Mouse (Mus musculus): Measurements from ENCODE around the gene Pilra. TPM values are rescaled to one million over a fixed set of nuclear protein-coding genes. Genes with fewer than 3 reads are reported as not detected.

Pilra gene
- polyA plus RNA-seq, 1 experiment, result 0.41 TPM

GRCm38 (mm10) chr5:137786109-137786942 lies 49.8 kb downstream of the Pilra start:
- under 1% methylated on average over 79 of the region's 79 CpGs for WGBS
- DNase-seq, result peak; percentile 99
- peak overlapping the region; percentile 97 for H3K27ac ChIP-seq (ENCODE audit: insufficient read depth, low read length)
- peaks cover 16% of the 10 kb centered on the region for H3K4me1 ChIP-seq (ENCODE audit: control insufficient read depth, insufficient read depth, low read length)
- H3K27me3 ChIP-seq (ENCODE audit: control insufficient read depth, insufficient read depth, low read length), result no peaks in the 10 kb centered on the region
- TF ChIP-seq CTCF (IDR thresholded peaks at IDR 0.05; ENCODE audit: borderline replicate concordance, insufficient read depth, low read depth, low read length) (no peak), POLR2A (IDR thresholded peaks at IDR 0.05; ENCODE audit: borderline replicate concordance, insufficient read depth, low read length) (peak; percentile 76)
- peak overlapping the region; percentile 92 for H3K4me3 ChIP-seq (replicated peaks; ENCODE audit: insufficient read depth, low read depth, low read length)

DNA sequence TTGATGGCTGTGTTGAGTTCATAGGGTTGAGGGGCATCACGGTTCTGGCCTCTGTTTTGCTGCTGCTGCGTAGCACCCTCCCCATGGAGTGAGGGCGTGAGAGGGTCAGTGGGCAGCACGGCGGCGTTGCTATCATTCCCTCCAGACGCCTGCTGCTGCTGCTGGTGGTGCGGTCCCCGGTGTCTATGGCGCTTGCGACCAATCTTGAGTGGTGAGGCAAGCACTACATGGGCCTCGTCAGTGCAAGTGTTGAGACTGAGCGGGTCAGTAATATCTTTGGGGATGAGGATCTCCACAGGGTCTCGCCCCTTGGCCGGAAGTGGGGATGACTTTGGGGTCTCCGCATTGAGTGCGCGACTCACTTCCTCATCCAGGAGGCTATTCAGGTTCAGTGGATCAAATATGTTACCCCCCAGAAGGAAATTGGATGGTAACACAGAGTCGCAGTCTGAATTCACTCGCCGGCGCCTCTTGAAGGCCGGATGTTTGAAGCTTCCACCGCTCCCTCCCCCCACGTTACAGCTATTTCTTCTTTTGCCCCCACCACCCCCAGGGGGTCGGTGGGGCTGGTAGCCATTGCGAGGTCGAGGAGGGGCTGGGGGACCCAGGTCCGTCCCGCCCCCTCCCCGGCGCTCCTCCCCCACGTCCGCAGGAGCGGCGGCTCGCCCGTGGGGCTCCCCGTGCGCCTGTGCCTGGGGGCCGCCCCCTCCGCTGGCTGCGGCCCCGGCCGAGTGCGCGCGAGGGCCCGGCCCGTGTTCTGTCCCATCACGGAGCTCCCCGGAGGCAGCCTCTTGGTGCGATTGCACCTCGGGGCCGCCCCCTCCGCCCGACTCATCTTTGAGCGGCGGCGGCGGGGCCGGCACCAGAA lies 50.7 kb downstream of the Pilra start:
- H3K27me3 ChIP-seq (ENCODE audit: control insufficient read depth, insufficient read depth, low read length), result no peaks in the 10 kb centered on the region
- TF ChIP-seq CTCF (IDR thresholded peaks at IDR 0.05; ENCODE audit: borderline replicate concordance, insufficient read depth, low read depth, low read length), result no peak
- TF ChIP-seq POLR2A (IDR thresholded peaks at IDR 0.05; ENCODE audit: borderline replicate concordance, insufficient read depth, low read length), result no peak
- H3K27ac ChIP-seq (ENCODE audit: insufficient read depth, low read length), result peak overlapping the region; percentile 97
- H3K4me1 ChIP-seq (ENCODE audit: control insufficient read depth, insufficient read depth, low read length), result peaks cover 16% of the 10 kb centered on the region
- WGBS, result 1% methylated on average over 49 of the region's 62 CpGs
- DNase-seq, result peak in 1 of 2 experiments; percentile 68
- H3K4me3 ChIP-seq (replicated peaks; ENCODE audit: insufficient read depth, low read depth, low read length), result peak overlapping the region; percentile 92

DNA sequence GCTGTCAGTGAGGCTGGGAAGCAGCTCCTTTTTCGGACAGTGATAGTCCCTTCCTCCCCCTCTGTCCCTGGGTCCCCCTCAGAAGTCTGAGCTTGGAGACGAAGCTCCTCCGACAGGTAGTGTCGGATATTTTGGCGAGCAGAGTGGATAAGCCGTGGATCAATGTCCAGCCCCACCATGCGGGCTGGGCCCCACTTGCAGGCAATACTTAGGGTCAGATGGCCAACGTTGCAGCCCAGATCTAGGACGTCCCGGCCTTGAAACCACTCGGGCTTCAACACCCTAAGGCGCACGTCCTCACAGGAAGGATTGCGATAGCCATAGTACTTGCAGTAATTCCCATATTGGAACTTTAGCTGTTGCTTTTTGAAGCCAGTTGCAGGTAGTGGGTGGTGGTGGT lies 51.5 kb downstream of the Pilra start:
- TF ChIP-seq CTCF (IDR thresholded peaks at IDR 0.05; ENCODE audit: borderline replicate concordance, insufficient read depth, low read depth, low read length), result no peak
- TF ChIP-seq POLR2A (IDR thresholded peaks at IDR 0.05; ENCODE audit: borderline replicate concordance, insufficient read depth, low read length), result no peak
- Histone ChIP-seq H3K4me3 (replicated peaks; ENCODE audit: insufficient read depth, low read depth, low read length) (peak overlapping the region; percentile 92), H3K27me3 (ENCODE audit: control insufficient read depth, insufficient read depth, low read length) (no peaks in the 10 kb centered on the region), H3K4me1 (ENCODE audit: control insufficient read depth, insufficient read depth, low read length) (peaks cover 16% of the 10 kb centered on the region), H3K27ac (ENCODE audit: insufficient read depth, low read length) (no peak overlapping the region)
- peak; percentile 31 to 32 for DNase-seq
- 51% methylated on average over 14 of the region's 14 CpGs for WGBS

DNA sequence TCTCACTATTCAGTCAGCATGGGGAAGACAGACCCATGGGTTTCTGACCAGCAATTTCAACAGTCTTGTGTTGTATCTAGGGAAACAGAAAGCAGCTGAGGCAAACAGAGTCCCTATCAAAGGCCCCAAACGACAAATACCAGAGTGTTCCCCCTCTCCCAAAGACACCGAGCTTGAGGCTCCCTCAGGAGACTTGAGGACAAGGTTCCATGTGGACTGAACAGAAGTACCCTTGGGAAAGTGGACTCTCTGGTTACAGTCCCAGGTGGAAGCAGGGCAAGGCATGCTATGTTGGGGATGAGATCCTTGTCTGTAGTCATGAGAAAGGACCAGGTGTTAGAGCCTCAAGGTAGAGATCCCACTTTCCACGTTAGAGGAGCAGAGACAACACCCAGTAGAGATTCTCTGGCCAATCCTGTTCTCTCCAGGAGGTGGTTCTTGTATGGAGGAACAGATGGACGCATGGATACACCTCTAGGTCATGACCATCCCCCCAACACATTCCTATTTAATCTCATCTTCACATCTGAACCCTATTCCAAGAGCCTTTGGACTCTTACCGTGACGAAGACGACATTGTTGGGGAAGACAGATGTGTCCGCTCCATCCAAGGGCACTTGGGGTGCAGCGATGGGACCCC lies 52.1 kb downstream of the Pilra start:
- WGBS, result 31% methylated on average over 9 of the region's 9 CpGs
- Histone ChIP-seq H3K4me1 (ENCODE audit: control insufficient read depth, insufficient read depth, low read length) (peaks cover 16% of the 10 kb centered on the region), H3K27ac (ENCODE audit: insufficient read depth, low read length) (no peak overlapping the region), H3K27me3 (ENCODE audit: control insufficient read depth, insufficient read depth, low read length) (no peaks in the 10 kb centered on the region), H3K4me3 (replicated peaks; ENCODE audit: insufficient read depth, low read depth, low read length) (peak overlapping the region; percentile 92)
- no peak for TF ChIP-seq CTCF (IDR thresholded peaks at IDR 0.05; ENCODE audit: borderline replicate concordance, insufficient read depth, low read depth, low read length)
- no peak for TF ChIP-seq POLR2A (IDR thresholded peaks at IDR 0.05; ENCODE audit: borderline replicate concordance, insufficient read depth, low read length)
- DNase-seq, result peak in 1 of 2 experiments; percentile 20

DNA sequence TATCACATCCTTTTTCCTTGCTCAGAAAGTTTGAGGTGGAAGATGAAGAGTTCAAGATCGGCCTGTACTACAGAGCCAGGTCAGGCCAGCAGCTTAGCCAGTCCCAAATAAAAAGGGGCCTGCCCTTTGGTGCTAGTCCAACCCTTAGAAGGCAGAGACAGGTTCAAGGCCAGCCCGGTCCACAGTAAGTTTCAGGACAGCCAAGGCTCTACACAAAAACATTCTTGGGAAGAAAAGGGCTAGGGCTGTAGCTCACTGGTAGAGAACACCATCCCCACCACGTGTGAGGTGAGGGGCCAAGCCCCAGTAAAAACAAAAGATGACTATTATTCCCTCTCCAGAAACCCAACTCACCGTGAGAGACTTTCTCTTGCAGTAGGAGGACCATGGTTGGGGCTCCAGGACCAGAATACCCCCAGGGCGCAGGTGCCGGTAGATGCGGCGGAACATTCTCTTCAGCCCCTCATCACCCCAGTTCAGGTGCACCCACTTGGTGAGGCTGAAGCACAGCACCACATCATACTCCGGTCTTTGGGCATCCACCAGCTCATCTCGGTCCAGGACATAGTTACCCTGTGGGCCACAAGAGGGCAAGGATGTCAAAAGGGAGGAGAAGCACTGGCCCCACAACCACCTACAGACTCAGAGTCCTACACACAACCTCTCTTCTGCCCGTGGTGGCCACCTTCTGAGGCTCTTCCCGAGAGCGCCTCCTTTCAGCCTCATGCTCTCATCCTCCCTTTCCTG lies 53.1 kb downstream of the Pilra start:
- H3K27ac ChIP-seq (ENCODE audit: insufficient read depth, low read length), result no peak overlapping the region
- WGBS, result 68% methylated on average over 13 of the region's 13 CpGs
- no peak overlapping the region for H3K4me3 ChIP-seq (replicated peaks; ENCODE audit: insufficient read depth, low read depth, low read length)
- no peak for TF ChIP-seq CTCF (IDR thresholded peaks at IDR 0.05; ENCODE audit: borderline replicate concordance, insufficient read depth, low read depth, low read length)
- no peak for TF ChIP-seq POLR2A (IDR thresholded peaks at IDR 0.05; ENCODE audit: borderline replicate concordance, insufficient read depth, low read length)
- no peaks in the 10 kb centered on the region for H3K27me3 ChIP-seq (ENCODE audit: control insufficient read depth, insufficient read depth, low read length)
- peak in 1 of 2 experiments; percentile 17 for DNase-seq
- peaks cover 16% of the 10 kb centered on the region for H3K4me1 ChIP-seq (ENCODE audit: control insufficient read depth, insufficient read depth, low read length)

DNA sequence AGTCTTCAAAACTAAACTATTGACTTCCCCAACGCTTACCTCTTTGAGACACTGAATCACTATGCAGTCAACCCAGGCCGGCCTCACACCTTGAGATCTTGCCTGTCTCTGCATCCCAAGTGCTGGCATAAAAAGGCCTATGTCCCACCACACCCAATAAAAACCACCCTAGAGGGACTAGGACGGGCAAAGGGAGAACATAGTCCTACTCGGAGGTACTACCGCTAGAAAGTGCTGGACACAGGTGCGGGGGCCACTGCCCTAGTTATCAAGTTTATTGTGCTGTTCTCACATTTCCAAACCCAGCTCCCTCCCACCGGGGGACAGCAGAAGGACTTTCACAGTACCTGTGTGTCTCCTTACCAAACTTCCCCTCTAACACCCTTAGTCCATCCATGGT lies 54.4 kb downstream of the Pilra start:
- TF ChIP-seq POLR2A (IDR thresholded peaks at IDR 0.05; ENCODE audit: borderline replicate concordance, insufficient read depth, low read length) (no peak), CTCF (IDR thresholded peaks at IDR 0.05; ENCODE audit: borderline replicate concordance, insufficient read depth, low read depth, low read length) (no peak)
- H3K4me3 ChIP-seq (replicated peaks; ENCODE audit: insufficient read depth, low read depth, low read length), result no peak overlapping the region
- 88% methylated on average over 7 of the region's 7 CpGs for WGBS

More for the DNA sequence above, 54.4 kb downstream of the Pilra start:
- Histone ChIP-seq H3K27ac (ENCODE audit: insufficient read depth, low read length) (no peak overlapping the region), H3K27me3 (ENCODE audit: control insufficient read depth, insufficient read depth, low read length) (no peaks in the 10 kb centered on the region), H3K4me1 (ENCODE audit: control insufficient read depth, insufficient read depth, low read length) (peaks cover 16% of the 10 kb centered on the region)
- no peak for DNase-seq

All from cerebellum, adult 2 months (tissue).